Mouse (Mus musculus) heart, postnatal 0 days (tissue): ENCODE measurements at regions not wholly inside any gene's neighbourhood (a gene's known extent, or its start where the extent isn't known, plus 50 kb on each side); places are given as distances from the start of the nearest gene placed in this dataset.

ENCODE experiments used
- ATAC-seq: fragments of 200-750 bp; cut with Nextera tagmentation; 2 replicates; pipeline ENCODE4 v1.8.0; 2017; ENCODE audit warnings: low read depth, moderate number of reproducible peaks, moderate library complexity; ENCODE audit not compliant: insufficient read depth
- DNase-seq: peaks from one replicate; pipeline ENCODE4 v3.0.0-alpha.2; 2016; ENCODE audit warnings: low spot score
- H3K27ac ChIP-seq: fragments of 300-500 bp; sonication (generic); 2 replicates; pipeline ENCODE4 v1.5.1; 2014; ENCODE audit warnings: low read depth, mild to moderate bottlenecking
- H3K27me3 ChIP-seq: fragments of 300-500 bp; sonication (generic); 2 replicates; pipeline ENCODE4 v1.6.1; 2014; ENCODE audit warnings: low read length, mixed read lengths; ENCODE audit not compliant: control insufficient read depth, insufficient read depth
- H3K36me3 ChIP-seq: fragments of 300-500 bp; sonication (generic); replicated peaks from 2 replicates; pipeline ENCODE4 v1.6.1; 2014; ENCODE audit warnings: low read length, mixed read lengths; ENCODE audit not compliant: control insufficient read depth, insufficient read depth
- H3K4me1 ChIP-seq: fragments of 300-500 bp; sonication (generic); 2 replicates; pipeline ENCODE4 v1.6.1; 2014; ENCODE audit warnings: antibody characterized with exemption; ENCODE audit not compliant: control insufficient read depth, insufficient read depth
- H3K4me2 ChIP-seq: fragments of 300-500 bp; sonication (generic); 2 replicates; pipeline ENCODE4 v1.6.1; 2014; ENCODE audit warnings: low read depth, mild to moderate bottlenecking, low read length, moderate library complexity
- H3K4me3 ChIP-seq: fragments of 300-500 bp; sonication (generic); 2 replicates; pipeline ENCODE4 v1.5.1; 2014; ENCODE audit warnings: low read depth, low read length
- H3K9ac ChIP-seq: fragments of 300-500 bp; sonication (generic); replicated peaks from 2 replicates; pipeline ENCODE4 v1.6.1; 2014; ENCODE audit warnings: low read depth, low read length, mixed read lengths
- H3K9me3 ChIP-seq: fragments of 300-500 bp; sonication (generic); replicated peaks from 2 replicates; pipeline ENCODE4 v1.6.1; 2016; ENCODE audit warnings: low read length; ENCODE audit not compliant: control insufficient read depth
- CTCF ChIP-seq: IDR thresholded peaks from 2 replicates; pipeline ENCODE4 v1.5.1; 2016; ENCODE audit warnings: antibody characterized with exemption, control low read depth, low read depth
- EP300 ChIP-seq: IDR thresholded peaks from 2 replicates; pipeline ENCODE4 v1.6.1; 2016; ENCODE audit warnings: antibody characterized with exemption, low read depth
- WGBS: fragments of 180-500 bp; shearing (Covaris S2); extraction: QIAGEN DNeasy Blood & Tissue Kit; methylation state at CpG from one replicate; pipeline ENCODE4 v1.1.7; 2014; 5-methylcytosine and 5-hydroxymethylcytosine counted together

GRCm38 (mm10) chr13:60481946-60482345 lies 119.8 kb upstream of the Dapk1 start:
- Histone ChIP-seq H3K36me3 (no peaks in the 10 kb centered on the region), H3K9me3 (no peaks in the 10 kb centered on the region), H3K27me3 (peaks cover 7% of the 10 kb centered on the region; the same call in 1 of the 2 replicates), H3K4me1 (peaks cover 23% of the 10 kb centered on the region), H3K4me3 (no peak overlapping the region), H3K4me2 (no peak overlapping the region), H3K9ac (no peak overlapping the region), H3K27ac (no peak overlapping the region)
- no peak for DNase-seq
- 94% methylated on average over 6 of the region's 6 CpGs for WGBS
- TF ChIP-seq CTCF (no peak), EP300 (no peak)
- no peak for ATAC-seq

- TF ChIP-seq EP300 (no peak), CTCF (no peak)
- Histone ChIP-seq H3K27me3 (no peaks in the 10 kb centered on the region), H3K27ac (peak overlapping the region; percentile 39; the same call in 1 of the 2 replicates), H3K9ac (no peak overlapping the region), H3K4me3 (no peak overlapping the region), H3K36me3 (no peaks in the 10 kb centered on the region), H3K4me2 (no peak overlapping the region), H3K9me3 (no peaks in the 10 kb centered on the region), H3K4me1 (peaks cover 23% of the 10 kb centered on the region)
- DNase-seq (peak; percentile 36), ATAC-seq (peak; percentile 69)
- WGBS, result 43% methylated on average over 2 of the region's 2 CpGs
Measured at GRCm38 (mm10) chr13:60486105-60486504, 115.6 kb upstream of the Dapk1 start.

GRCm38 (mm10) chr13:60486871-60487270 lies 114.9 kb upstream of the Dapk1 start:
- no peak for DNase-seq
- H3K4me3 ChIP-seq, result no peak overlapping the region
- no peak overlapping the region for H3K27ac ChIP-seq
- ATAC-seq, result no peak
- WGBS, result 95% methylated on average over 5 of the region's 5 CpGs
- H3K27me3 ChIP-seq, result no peaks in the 10 kb centered on the region
- H3K4me2 ChIP-seq, result no peak overlapping the region
- no peaks in the 10 kb centered on the region for H3K36me3 ChIP-seq
- TF ChIP-seq EP300, result no peak
- TF ChIP-seq CTCF, result no peak
- no peak overlapping the region for H3K9ac ChIP-seq
- H3K9me3 ChIP-seq, result no peaks in the 10 kb centered on the region
- H3K4me1 ChIP-seq, result peaks cover 23% of the 10 kb centered on the region

GRCm38 (mm10) chr13:60488131-60488883 lies 113.4 kb upstream of the Dapk1 start:
- Histone ChIP-seq H3K9ac (no peak overlapping the region), H3K27me3 (no peaks in the 10 kb centered on the region), H3K27ac (peak overlapping the region; percentile 51), H3K9me3 (no peaks in the 10 kb centered on the region), H3K4me3 (no peak overlapping the region), H3K4me1 (peaks cover 23% of the 10 kb centered on the region), H3K36me3 (no peaks in the 10 kb centered on the region), H3K4me2 (peak overlapping the region; percentile 13; the same call in 1 of the 2 replicates)
- ATAC-seq (0 out of 2 replicates have a peak, but pooled peaks have one; percentile 48), DNase-seq (peak; percentile 28)
- WGBS, result 32% methylated on average over 13 of the region's 13 CpGs
- TF ChIP-seq EP300 (no peak), CTCF (no peak)

GRCm38 (mm10) chr13:60488884-60489265 lies 112.9 kb upstream of the Dapk1 start:
- H3K4me1 ChIP-seq, result peaks cover 23% of the 10 kb centered on the region
- no peak overlapping the region for H3K4me3 ChIP-seq
- H3K27me3 ChIP-seq, result no peaks in the 10 kb centered on the region
- ATAC-seq, result no peak
- peak overlapping the region; percentile 51; the same call in 1 of the 2 replicates for H3K27ac ChIP-seq
- TF ChIP-seq EP300 (no peak), CTCF (no peak)
- H3K9me3 ChIP-seq, result no peaks in the 10 kb centered on the region
- H3K9ac ChIP-seq, result no peak overlapping the region
- no peak for DNase-seq
- H3K36me3 ChIP-seq, result no peaks in the 10 kb centered on the region
- H3K4me2 ChIP-seq, result 0 out of 2 replicates have a peak overlapping the region, but pooled peaks have one; percentile 13
- WGBS, result 80% methylated on average over 4 of the region's 4 CpGs

GRCm38 (mm10) chr13:60491948-60492464 lies 109.7 kb upstream of the Dapk1 start:
- no peak for TF ChIP-seq EP300
- TF ChIP-seq CTCF, result no peak
- Histone ChIP-seq H3K27ac (no peak overlapping the region), H3K4me2 (no peak overlapping the region), H3K4me1 (peaks cover 14% of the 10 kb centered on the region), H3K36me3 (no peaks in the 10 kb centered on the region), H3K9me3 (no peaks in the 10 kb centered on the region), H3K9ac (no peak overlapping the region), H3K27me3 (no peaks in the 10 kb centered on the region), H3K4me3 (no peak overlapping the region)
- DNase-seq (no peak), ATAC-seq (no peak)
- 55% methylated on average over 16 of the region's 16 CpGs for WGBS
